Mouse (Mus musculus) midbrain, embryonic 12.5 days (tissue): ENCODE measurements at regions not wholly inside any gene's neighbourhood (a gene's known extent, or its start where the extent isn't known, plus 50 kb on each side); places are given as distances from the start of the nearest gene placed in this dataset.

ENCODE experiments used
- ATAC-seq: fragments of 200-750 bp; cut with Nextera tagmentation; 2 replicates; pipeline ENCODE4 v1.8.0; 2017; ENCODE audit warnings: low read depth, moderate TSS enrichment, moderate library complexity; ENCODE audit not compliant: low FRiP score
- H3K27ac ChIP-seq: fragments of 300-500 bp; sonication (generic); replicated peaks from 2 replicates; pipeline ENCODE4 v1.5.1; 2016; ENCODE audit warnings: mild to moderate bottlenecking
- H3K27me3 ChIP-seq: fragments of 300-500 bp; sonication (generic); 2 replicates; pipeline ENCODE4 v1.6.1; 2016; ENCODE audit warnings: mild to moderate bottlenecking
- H3K36me3 ChIP-seq: fragments of 300-500 bp; sonication (generic); 2 replicates; pipeline ENCODE4 v1.6.1; 2016
- H3K4me1 ChIP-seq: fragments of 300-500 bp; sonication (generic); 2 replicates; pipeline ENCODE4 v1.6.1; 2016
- H3K4me2 ChIP-seq: fragments of 300-500 bp; sonication (generic); replicated peaks from 2 replicates; pipeline ENCODE4 v1.6.1; 2016; ENCODE audit warnings: mild to moderate bottlenecking, moderate library complexity
- H3K4me3 ChIP-seq: fragments of 300-500 bp; sonication (generic); 2 replicates; pipeline ENCODE4 v1.5.1; 2016; ENCODE audit warnings: mild to moderate bottlenecking
- H3K9ac ChIP-seq: fragments of 300-500 bp; sonication (generic); replicated peaks from 2 replicates; pipeline ENCODE4 v1.6.1; 2016; ENCODE audit warnings: mild to moderate bottlenecking, moderate library complexity
- H3K9me3 ChIP-seq: fragments of 300-500 bp; sonication (generic); 2 replicates; pipeline ENCODE4 v1.6.1; 2016; ENCODE audit warnings: mild to moderate bottlenecking
- WGBS: fragments of 180-500 bp; shearing (Covaris S2); methylation state at CpG from one replicate; pipeline ENCODE4 v1.1.7; 2016; 5-methylcytosine and 5-hydroxymethylcytosine counted together

DNA sequence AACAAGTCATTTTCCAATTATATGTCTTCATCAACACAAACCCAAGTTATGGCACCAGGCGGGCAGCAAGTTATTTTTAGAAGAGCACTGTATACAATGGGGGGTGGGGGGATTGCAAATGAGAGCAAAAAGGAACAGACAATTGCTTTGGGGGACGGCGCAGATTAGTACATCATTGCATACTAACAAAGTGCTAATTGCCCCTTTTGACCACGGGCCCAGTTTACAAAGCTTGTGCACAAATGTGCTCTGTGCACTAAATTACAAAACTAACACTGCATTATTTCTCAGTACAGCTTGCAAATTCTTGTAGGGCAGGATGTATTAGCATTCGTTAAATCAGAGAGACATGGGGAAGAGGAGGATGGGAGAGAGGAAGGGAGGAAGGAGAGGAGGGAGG is 116.3 kb upstream of the Cmc1 start:
- H3K9me3 ChIP-seq = no peaks in the 10 kb centered on the region
- peaks cover 9% of the 10 kb centered on the region; the same call in 1 of the 2 replicates for H3K4me1 ChIP-seq
- 61% methylated on average over 5 of the region's 5 CpGs for WGBS
- peaks cover 34% of the 10 kb centered on the region for H3K27me3 ChIP-seq
- H3K36me3 ChIP-seq = no peaks in the 10 kb centered on the region
- no peak for ATAC-seq
- H3K4me3 ChIP-seq = no peak overlapping the region
- H3K4me2 ChIP-seq = no peak overlapping the region
- H3K27ac ChIP-seq = no peak overlapping the region
- no peak overlapping the region for H3K9ac ChIP-seq

- H3K27me3 ChIP-seq = 0 out of 2 replicates have a peak, but pooled peaks cover 6% of the 10 kb centered on the region
- no peak overlapping the region for H3K4me2 ChIP-seq
- H3K27ac ChIP-seq = no peak overlapping the region
- no peak overlapping the region for H3K9ac ChIP-seq
- peaks cover 2% of the 10 kb centered on the region; the same call in 1 of the 2 replicates for H3K4me1 ChIP-seq
- no peak overlapping the region for H3K4me3 ChIP-seq
- H3K9me3 ChIP-seq = no peaks in the 10 kb centered on the region
- no peaks in the 10 kb centered on the region for H3K36me3 ChIP-seq
- no peak for ATAC-seq
- 87% methylated on average over 12 of the region's 12 CpGs for WGBS
Measured at GRCm38 (mm10) chr9:118271681-118272080, 121.7 kb upstream of the Cmc1 start.

DNA sequence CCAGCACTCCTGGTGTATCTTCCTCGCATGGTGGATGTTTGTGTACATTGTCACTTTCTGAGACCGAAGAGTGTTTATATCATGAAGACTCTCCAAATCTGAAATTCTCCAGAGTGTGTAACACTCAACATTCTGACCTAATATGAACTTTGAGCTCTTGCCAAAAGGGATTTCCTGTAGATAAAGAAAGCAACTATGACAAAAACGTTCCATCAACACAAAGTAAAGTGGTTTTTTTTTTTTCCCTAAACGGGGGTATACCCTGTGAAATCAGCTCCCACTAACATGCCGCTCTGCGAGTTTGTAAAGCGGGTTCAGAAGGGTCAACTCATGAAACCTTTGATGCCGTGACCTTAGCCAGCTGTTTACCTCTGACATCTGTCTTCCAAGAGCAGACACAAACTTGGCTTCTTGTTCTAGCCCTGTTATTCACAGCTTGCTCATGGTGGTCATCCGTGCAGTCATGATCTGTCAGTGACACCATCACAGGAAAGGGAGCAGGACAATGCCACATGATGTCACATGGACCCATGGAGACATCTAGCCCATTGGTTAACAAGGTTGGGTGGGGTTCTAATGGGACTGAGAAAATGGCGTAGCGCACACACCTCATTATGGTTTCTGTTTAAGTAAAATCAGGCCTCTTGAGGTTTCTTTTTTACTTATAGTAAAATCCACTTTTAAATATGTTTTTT is 122.9 kb upstream of the Cmc1 start:
- Histone ChIP-seq H3K9me3 (no peaks in the 10 kb centered on the region), H3K27me3 (no peaks in the 10 kb centered on the region), H3K4me3 (no peak overlapping the region), H3K27ac (no peak overlapping the region), H3K4me1 (no peaks in the 10 kb centered on the region), H3K36me3 (no peaks in the 10 kb centered on the region), H3K4me2 (no peak overlapping the region), H3K9ac (no peak overlapping the region)
- ATAC-seq = no peak
- WGBS = 82% methylated on average over 11 of the region's 11 CpGs

- no peaks in the 10 kb centered on the region for H3K9me3 ChIP-seq
- no peak overlapping the region for H3K4me2 ChIP-seq
- no peaks in the 10 kb centered on the region for H3K36me3 ChIP-seq
- no peaks in the 10 kb centered on the region for H3K27me3 ChIP-seq
- no peaks in the 10 kb centered on the region for H3K4me1 ChIP-seq
- H3K27ac ChIP-seq = no peak overlapping the region
- no peak overlapping the region for H3K9ac ChIP-seq
- no peak for ATAC-seq
- H3K4me3 ChIP-seq = no peak overlapping the region
- 80% methylated on average over 3 of the region's 3 CpGs for WGBS
Measured at GRCm38 (mm10) chr9:118285481-118285880, 135.5 kb upstream of the Cmc1 start.

DNA sequence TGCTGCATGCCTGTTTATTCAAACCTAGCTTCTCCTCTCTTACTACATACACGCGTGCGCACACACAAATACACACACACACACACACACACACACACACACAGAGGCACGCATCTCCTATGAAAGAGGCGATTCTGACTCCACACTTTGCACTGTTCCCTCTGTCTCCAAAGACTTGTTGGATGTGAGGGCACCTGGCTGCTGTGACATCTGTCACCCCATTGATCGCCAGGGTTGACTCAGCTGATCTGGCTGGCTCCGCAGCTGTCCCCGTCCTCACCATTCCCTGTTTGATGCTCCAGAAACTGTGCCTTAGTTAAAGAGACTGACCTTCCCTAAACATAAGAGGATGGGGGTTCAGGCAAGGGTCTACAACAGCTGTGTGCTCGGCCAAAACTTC is 137.6 kb upstream of the Cmc1 start:
- no peak overlapping the region for H3K27ac ChIP-seq
- 88% methylated on average over 9 of the region's 9 CpGs for WGBS
- H3K9me3 ChIP-seq = no peaks in the 10 kb centered on the region
- no peak overlapping the region for H3K4me3 ChIP-seq
- H3K9ac ChIP-seq = no peak overlapping the region
- no peaks in the 10 kb centered on the region for H3K36me3 ChIP-seq
- H3K4me2 ChIP-seq = no peak overlapping the region
- no peaks in the 10 kb centered on the region for H3K27me3 ChIP-seq
- ATAC-seq = no peak
- no peaks in the 10 kb centered on the region for H3K4me1 ChIP-seq

- no peaks in the 10 kb centered on the region for H3K27me3 ChIP-seq
- H3K36me3 ChIP-seq = no peaks in the 10 kb centered on the region
- 85% methylated on average over 10 of the region's 10 CpGs for WGBS
- H3K9me3 ChIP-seq = no peaks in the 10 kb centered on the region
- H3K4me3 ChIP-seq = no peak overlapping the region
- H3K9ac ChIP-seq = no peak overlapping the region
- H3K4me1 ChIP-seq = no peaks in the 10 kb centered on the region
- H3K27ac ChIP-seq = no peak overlapping the region
- no peak for ATAC-seq
- no peak overlapping the region for H3K4me2 ChIP-seq
Measured at GRCm38 (mm10) chr9:118292836-118293235, 142.9 kb upstream of the Cmc1 start.

DNA sequence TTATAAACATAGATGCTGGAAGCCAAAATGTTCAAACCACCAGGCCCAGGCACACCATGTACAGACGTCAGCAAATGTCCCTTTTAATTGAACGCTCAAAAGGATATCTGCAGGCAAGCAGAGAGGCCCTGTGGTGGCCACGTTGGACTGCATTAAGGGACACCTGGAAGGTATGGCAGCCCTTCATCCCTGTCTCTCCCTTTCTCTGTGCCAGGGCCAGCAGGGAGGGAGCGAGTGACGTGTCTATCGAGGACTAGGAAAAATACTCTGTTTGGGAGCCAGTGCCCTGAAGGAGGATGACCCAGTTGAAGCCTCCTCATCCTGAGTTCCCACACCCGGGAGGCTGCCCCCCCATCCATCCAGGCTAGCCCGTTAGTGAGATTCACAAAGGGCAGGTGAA is 144.0 kb upstream of the Cmc1 start:
- Histone ChIP-seq H3K27me3 (no peaks in the 10 kb centered on the region), H3K36me3 (no peaks in the 10 kb centered on the region), H3K4me2 (no peak overlapping the region), H3K9me3 (no peaks in the 10 kb centered on the region), H3K4me1 (no peaks in the 10 kb centered on the region), H3K27ac (no peak overlapping the region), H3K9ac (no peak overlapping the region), H3K4me3 (no peak overlapping the region)
- WGBS = 81% methylated on average over 8 of the region's 8 CpGs
- ATAC-seq = no peak

- 69% methylated on average over 11 of the region's 11 CpGs for WGBS
- no peak overlapping the region for H3K27ac ChIP-seq
- no peak overlapping the region for H3K4me3 ChIP-seq
- H3K4me2 ChIP-seq = no peak overlapping the region
- H3K9me3 ChIP-seq = no peaks in the 10 kb centered on the region
- no peak for ATAC-seq
- no peaks in the 10 kb centered on the region for H3K36me3 ChIP-seq
- no peaks in the 10 kb centered on the region for H3K27me3 ChIP-seq
- no peak overlapping the region for H3K9ac ChIP-seq
- H3K4me1 ChIP-seq = 0 out of 2 replicates have a peak, but pooled peaks cover 2% of the 10 kb centered on the region
Measured at GRCm38 (mm10) chr9:118302785-118303384, 152.9 kb upstream of the Cmc1 start.

- H3K27me3 ChIP-seq = peaks cover 57% of the 10 kb centered on the region
- no peaks in the 10 kb centered on the region for H3K9me3 ChIP-seq
- no peak overlapping the region for H3K9ac ChIP-seq
- no peak overlapping the region for H3K4me3 ChIP-seq
- ATAC-seq = peak; percentile 90
- H3K27ac ChIP-seq = peak overlapping the region; percentile 2
- 50% methylated on average over 18 of the region's 18 CpGs for WGBS
- H3K4me1 ChIP-seq = peaks cover 26% of the 10 kb centered on the region
- H3K4me2 ChIP-seq = no peak overlapping the region
- no peaks in the 10 kb centered on the region for H3K36me3 ChIP-seq
Measured at GRCm38 (mm10) chr9:118318357-118319140, 159.5 kb upstream of the Eomes start.

DNA sequence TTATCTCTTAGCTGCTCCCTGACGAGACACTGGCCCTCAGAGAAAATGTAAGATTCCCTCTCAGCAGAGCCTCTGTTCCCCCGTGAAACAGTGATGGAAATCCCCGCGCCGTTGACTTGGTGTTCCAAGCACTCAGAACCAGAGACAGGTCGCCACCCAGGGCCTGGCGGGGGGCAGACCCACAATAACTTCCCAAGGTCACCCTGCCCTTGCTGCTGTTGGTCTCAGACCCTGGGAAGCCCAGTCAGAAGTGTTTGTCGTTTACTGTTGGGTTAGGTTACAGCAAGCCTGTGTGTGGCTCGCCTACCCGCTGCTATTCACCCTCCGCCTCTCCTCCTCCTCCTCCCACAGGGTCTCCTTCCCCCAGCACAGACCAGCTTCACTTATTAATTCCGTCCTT is 154.2 kb upstream of the Eomes start:
- Histone ChIP-seq H3K36me3 (no peaks in the 10 kb centered on the region), H3K9ac (no peak overlapping the region), H3K4me3 (no peak overlapping the region), H3K27me3 (peaks cover 26% of the 10 kb centered on the region), H3K9me3 (no peaks in the 10 kb centered on the region), H3K4me1 (peaks cover 12% of the 10 kb centered on the region; the same call in 1 of the 2 replicates), H3K4me2 (no peak overlapping the region), H3K27ac (no peak overlapping the region)
- no peak for ATAC-seq
- WGBS = 47% methylated on average over 11 of the region's 12 CpGs

- WGBS = 57% methylated on average over 9 of the region's 9 CpGs
- ATAC-seq = no peak
Measured at GRCm38 (mm10) chr9:118326656-118327055, 151.4 kb upstream of the Eomes start.

DNA sequence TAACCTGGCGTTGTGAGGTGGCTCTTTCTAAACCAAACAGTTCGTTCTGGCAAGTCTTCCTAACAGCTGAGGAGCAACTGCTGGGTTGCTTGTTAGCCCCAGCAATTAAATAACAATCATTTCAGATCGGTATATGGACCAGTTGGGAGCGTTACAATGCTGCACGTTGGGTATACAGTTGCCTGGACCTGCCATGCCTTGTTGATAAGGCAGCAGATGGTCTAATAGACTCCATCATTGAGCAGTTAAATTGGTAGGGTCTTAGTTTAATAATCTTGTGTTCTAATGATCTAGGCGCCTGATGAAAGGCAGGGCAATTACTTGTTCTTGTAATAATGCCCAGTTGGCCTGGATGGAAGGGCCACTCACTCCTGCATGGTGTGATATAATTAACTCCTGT is 150.1 kb upstream of the Eomes start:
- Histone ChIP-seq H3K4me1 (peaks cover 5% of the 10 kb centered on the region; the same call in 1 of the 2 replicates), H3K36me3 (no peaks in the 10 kb centered on the region), H3K4me3 (no peak overlapping the region), H3K9ac (no peak overlapping the region), H3K27me3 (peaks cover 6% of the 10 kb centered on the region; the same call in 1 of the 2 replicates), H3K9me3 (no peaks in the 10 kb centered on the region), H3K4me2 (no peak overlapping the region), H3K27ac (no peak overlapping the region)
- 77% methylated on average over 6 of the region's 6 CpGs for WGBS
- no peak for ATAC-seq

More at GRCm38 (mm10) chr9:118326656-118327055, 151.4 kb upstream of the Eomes start:
- H3K36me3 ChIP-seq = no peaks in the 10 kb centered on the region
- H3K27me3 ChIP-seq = peaks cover 10% of the 10 kb centered on the region
- no peaks in the 10 kb centered on the region for H3K9me3 ChIP-seq
- H3K4me2 ChIP-seq = no peak overlapping the region
- H3K4me1 ChIP-seq = peaks cover 5% of the 10 kb centered on the region; the same call in 1 of the 2 replicates
- no peak overlapping the region for H3K9ac ChIP-seq
- H3K27ac ChIP-seq = no peak overlapping the region
- H3K4me3 ChIP-seq = no peak overlapping the region
